12 mouse cellular contexts compared by ENCODE assay signal in the genomic region with DNA sequence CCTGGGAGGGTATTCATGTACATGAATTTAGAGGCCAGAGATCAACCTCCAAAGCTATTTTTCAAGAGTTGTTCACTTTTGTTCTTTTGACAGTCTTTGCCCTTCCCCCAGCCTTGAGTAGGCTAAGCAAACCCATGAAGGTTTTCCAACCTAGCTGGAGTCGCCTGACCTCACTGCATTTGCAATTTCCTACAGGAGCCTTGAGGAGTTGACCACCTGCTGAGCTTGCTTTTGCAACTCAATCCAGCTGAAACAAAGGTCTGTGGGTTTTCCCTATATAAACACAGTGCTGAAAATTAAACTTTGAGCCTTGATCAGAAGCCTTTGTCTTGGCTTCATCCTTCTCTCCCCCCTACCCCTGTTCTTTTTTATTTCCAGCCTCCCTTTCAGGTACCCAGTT.
"Had no signal": no experiment of that assay in that cellular context is flagged by ENCODE, and none has a peak within 500 bp of the region (broad histone marks: within the 10 kb centered on the region; RNA-seq: fewer than 3 reads in every experiment).

No protein-coding gene starts in this region.

- H3K27me3 ChIP-seq: limb, embryonic 13.5 days; midbrain, embryonic 15.5 days had no signal

- H3K36me3 ChIP-seq: limb, embryonic 13.5 days; midbrain, embryonic 15.5 days had no signal

- ATAC-seq: midbrain, embryonic 15.5 days had no signal

- H3K9ac ChIP-seq: limb, embryonic 13.5 days; liver, embryonic 14.5 days; midbrain, embryonic 15.5 days had no signal

- H3K4me1 ChIP-seq: limb, embryonic 13.5 days; midbrain, embryonic 15.5 days had no signal

- H3K4me3 ChIP-seq: layer of hippocampus, adult 2 months; limb, embryonic 13.5 days; midbrain, embryonic 15.5 days had no signal

- H3K9me3 ChIP-seq: limb, embryonic 13.5 days; midbrain, embryonic 15.5 days had no signal

- H3K27ac ChIP-seq: layer of hippocampus, adult 2 months; limb, embryonic 13.5 days; liver, embryonic 14.5 days; midbrain, embryonic 15.5 days had no signal

- H3K4me2 ChIP-seq: limb, embryonic 13.5 days; midbrain, embryonic 11.5 days; midbrain, embryonic 15.5 days had no signal

- DNase-seq: kidney, adult 9 months; kidney, postnatal 10 days; kidney, postnatal 4 days; left cerebral cortex, postnatal 4 days; lung, adult 18-20 months; right cerebral cortex, postnatal 14 days; thymus, postnatal 36 days had no signal
